Comparison of ENCODE assay signal across 9 mouse cellular contexts in the genomic region with DNA sequence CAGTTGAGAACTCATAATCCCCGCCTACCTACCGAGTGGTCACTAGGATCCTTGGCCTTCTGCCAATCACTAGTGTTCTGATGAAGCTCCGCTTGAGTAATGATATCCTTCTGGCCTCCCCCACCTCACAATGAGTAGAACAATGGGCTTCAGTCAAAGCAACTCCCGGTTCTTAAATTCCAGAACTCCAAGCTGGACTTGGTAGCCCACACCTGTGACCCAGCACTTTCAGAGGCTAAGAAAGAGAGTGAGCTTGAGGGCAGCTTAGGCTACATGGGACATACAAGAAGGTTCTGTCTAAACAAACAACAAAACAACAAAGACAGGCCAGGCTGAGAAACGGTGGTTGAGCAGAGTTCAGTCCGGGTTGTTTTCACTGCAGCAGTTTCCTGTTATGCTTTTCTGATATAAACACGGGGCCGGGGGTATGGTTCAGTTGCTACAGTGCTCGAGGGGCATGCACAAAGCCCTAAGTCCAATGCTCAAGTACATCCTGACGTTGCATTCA. TPM values are rescaled to one million over a fixed set of nuclear protein-coding genes. Genes with fewer than 3 reads are reported as not detected.
DNase-seq lines count a peak whose midpoint lies in the region; ATAC-seq and TF ChIP-seq lines count a peak whose summit lies in the region.
"Had no signal": no experiment of that assay in that cellular context is flagged by ENCODE, and none has a peak within 500 bp of the region (broad histone marks: within the 10 kb centered on the region; RNA-seq: fewer than 3 reads in every experiment).

No protein-coding gene starts in this region.

- ATAC-seq in heart, embryonic 11.5 days (replicated peaks; ENCODE audit: insufficient number of reproducible peaks, low FRiP score, low TSS enrichment): peak; percentile 42

- H3K36me3 ChIP-seq in heart, embryonic 11.5 days (ENCODE audit: control insufficient read depth, insufficient read depth, low read length): no peaks in the 10 kb centered on the region
- no peaks in the 10 kb centered on the region; the same call in 1 of the 2 replicates for H3K36me3 ChIP-seq in splenic B cell, adult 2 months (ENCODE audit: control insufficient read depth, insufficient read depth, low read length, poor library complexity, severe bottlenecking)
- H3K36me3 ChIP-seq: liver, embryonic 13.5 days had no signal

- WGBS in heart, embryonic 11.5 days (ENCODE audit: insufficient replicate concordance): 63% methylated on average over 10 of the region's 10 CpGs

- H3K27ac ChIP-seq in layer of hippocampus, adult 2 months: peak overlapping the region; percentile 82; the same call in 1 of the 2 replicates
- H3K27ac ChIP-seq in heart, embryonic 11.5 days (ENCODE audit: low read depth, low read length): peak overlapping the region; percentile 71
- H3K27ac ChIP-seq in left cerebral cortex, adult 2 months: no peak overlapping the region
- H3K27ac ChIP-seq: liver, embryonic 13.5 days had no signal

- H3K4me1 ChIP-seq in heart, embryonic 11.5 days (ENCODE audit: control insufficient read depth, insufficient read depth, low read length): peaks cover 19% of the 10 kb centered on the region

- no peak for DNase-seq in layer of hippocampus, adult 2 months (ENCODE audit: low spot score in 2 of 2)
- DNase-seq in layer of hippocampus, postnatal 36 days: no peak
- peak; percentile 60 for DNase-seq in kidney, postnatal 10 days
- DNase-seq in splenic B cell, adult 2 months (ENCODE audit: low read depth, low spot score): peak; percentile 27
- DNase-seq in spleen, postnatal 14 days (ENCODE audit: low spot score in 2 of 2): no peak
- DNase-seq in left cerebral cortex, adult 2 months (ENCODE audit: extremely low spot score in 1 of 2, low spot score in 2 of 2): no peak
- DNase-seq in cerebellum, adult 11-12 months: no peak
- DNase-seq: liver, embryonic 13.5 days had no signal

- no peak overlapping the region for H3K4me3 ChIP-seq in layer of hippocampus, adult 2 months
- H3K4me3 ChIP-seq in heart, embryonic 11.5 days (ENCODE audit: low read depth, low read length): no peak overlapping the region
- no peak overlapping the region for H3K4me3 ChIP-seq in left cerebral cortex, adult 2 months
- H3K4me3 ChIP-seq: liver, embryonic 13.5 days had no signal

- H3K9me3 ChIP-seq in heart, embryonic 11.5 days (replicated peaks; ENCODE audit: control insufficient read depth, low read length): no peaks in the 10 kb centered on the region
- H3K9me3 ChIP-seq: liver, embryonic 13.5 days had no signal

- TF ChIP-seq CTCF in layer of hippocampus, adult 2 months (conservative IDR thresholded peaks at IDR 0.05): no peak
- TF ChIP-seq CTCF in left cerebral cortex, adult 2 months (IDR thresholded peaks at IDR 0.05): no peak

- no peak overlapping the region for H3K9ac ChIP-seq in heart, embryonic 11.5 days (ENCODE audit: low read depth, low read length)
- H3K9ac ChIP-seq: liver, embryonic 13.5 days had no signal

- no peak overlapping the region for H3K4me2 ChIP-seq in heart, embryonic 11.5 days
- H3K4me2 ChIP-seq: liver, embryonic 13.5 days had no signal

- intact Hi-C loops in left cerebral cortex, adult 2 months (cut with DNase I): no loop called here

- no peaks in the 10 kb centered on the region for H3K27me3 ChIP-seq in heart, embryonic 11.5 days (ENCODE audit: control insufficient read depth, insufficient read depth, low read length)
- H3K27me3 ChIP-seq in splenic B cell, adult 2 months (ENCODE audit: control insufficient read depth, insufficient read depth, low read length, poor library complexity, severe bottlenecking): no peaks in the 10 kb centered on the region

RNA-seq across cellular contexts. Expression of a gene that starts 7.4 kb away (rescaled TPM):
- 100 to 1,000 TPM; 165 to 179 TPM for total RNA-seq in layer of hippocampus, adult 2 months (2021)
- 100 to 1,000 TPM; 182 to 194 TPM for total RNA-seq in layer of hippocampus, postnatal 36 days (2021)
- 84.1 and 101 TPM in 2 replicates for polyA plus RNA-seq in heart, embryonic 11.5 days (2014; fragmentation: Nextera tagmentation; extraction: Ambion mirVana)
- 100 to 1,000 TPM; 171 to 189 TPM for total RNA-seq in left cerebral cortex, adult 2 months (2021)

RNA-seq across cellular contexts. Expression of a gene that starts 16.9 kb away (rescaled TPM):
- 10 to 100 TPM; 11.2 to 12.6 TPM for total RNA-seq in layer of hippocampus, adult 2 months (2021)
- 10 to 100 TPM in 1 of 2 experiments, 1 to 10 TPM in 1; 9.6 to 10.7 TPM for total RNA-seq in layer of hippocampus, postnatal 36 days (2021)
- 21.3 and 24.9 TPM in 2 replicates for polyA plus RNA-seq in heart, embryonic 11.5 days (2014; fragmentation: Nextera tagmentation; extraction: Ambion mirVana)
- 10 to 100 TPM; 10.4 TPM for total RNA-seq in left cerebral cortex, adult 2 months (2021)

RNA-seq across cellular contexts. Expression of a gene that starts 43.0 kb away (rescaled TPM):
- total RNA-seq in layer of hippocampus, adult 2 months (2021): 100 to 1,000 TPM; 241 to 245 TPM
- 100 to 1,000 TPM; 228 to 265 TPM for total RNA-seq in layer of hippocampus, postnatal 36 days (2021)
- 29.3 and 54.4 TPM in 2 replicates for polyA plus RNA-seq in heart, embryonic 11.5 days (2014; fragmentation: Nextera tagmentation; extraction: Ambion mirVana)
- 100 to 1,000 TPM; 187 to 201 TPM for total RNA-seq in left cerebral cortex, adult 2 months (2021)

Comparison
In these comparisons a context has a peak if more than half of its experiments do, and no peak if none do; other contexts are left out.
1. DNase-seq: peak in kidney, postnatal 10 days (single experiment) and splenic B cell, adult 2 months (single experiment); none in layer of hippocampus, adult 2 months (0 of 2), layer of hippocampus, postnatal 36 days (0 of 2), spleen, postnatal 14 days (0 of 2), left cerebral cortex, adult 2 months (0 of 2) and cerebellum, adult 11-12 months (single experiment).